Mouse (Mus musculus): ENCODE measurements around the gene Nbr1.
"Not testable (repeated sequence)": the region's sequence is repeated elsewhere in the genome, so short reads cannot be mapped to it uniquely, and the experiment has no call there.

The Nbr1 gene

GRCm38 (mm10) chr11:101626995-101627856 is 75.3 kb downstream of the Nbr1 start, which contains the start of gene Rdm1:
Gene Rdm1, plus strand, starts transcription at chr11:101627195.
- peak; percentile 90 to 94 for DNase-seq

DNA sequence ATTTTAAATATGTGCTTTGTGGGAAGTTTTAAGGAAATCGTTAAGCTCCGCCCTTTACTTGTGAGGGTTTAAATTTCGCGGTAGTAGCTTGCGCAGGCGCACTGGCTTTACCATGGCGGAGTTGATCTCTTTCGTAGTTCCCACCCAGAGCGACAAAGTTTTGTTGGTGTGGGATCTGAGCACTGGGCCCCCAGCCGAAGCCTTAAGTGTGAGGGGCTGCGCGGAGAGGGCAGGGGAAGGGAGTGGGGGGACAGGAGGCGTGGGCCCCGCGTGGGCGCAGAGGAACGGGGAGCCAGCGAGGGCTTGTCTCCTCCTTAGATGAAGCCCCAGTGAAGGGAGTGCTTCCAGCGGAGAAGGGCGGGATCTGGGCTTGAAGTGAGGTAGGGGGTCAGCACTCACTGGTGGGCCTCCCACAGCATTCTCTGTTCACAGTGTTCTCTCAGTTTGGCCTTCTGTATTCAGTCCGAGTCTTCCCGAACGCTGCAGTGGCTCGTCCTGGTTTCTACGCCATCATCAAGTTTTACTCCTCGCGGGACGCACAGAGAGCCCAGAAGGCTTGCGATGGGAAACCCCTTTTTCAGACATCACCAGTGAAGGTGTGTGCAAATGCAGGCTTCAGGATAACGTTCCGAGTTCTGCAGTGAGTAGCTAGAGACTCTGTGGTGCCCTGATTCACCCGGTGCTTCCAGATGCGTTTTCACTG is 76.1 kb downstream of the Nbr1 start:
- DNase-seq: peak; percentile 90 to 91

GRCm38 (mm10) chr11:101628733-101629417 is 76.9 kb downstream of the Nbr1 start:
- DNase-seq: not testable (repeated sequence)
